Mouse (Mus musculus) kidney, postnatal 14 days (tissue): ENCODE measurements at regions not wholly inside any gene's neighbourhood (a gene's known extent, or its start where the extent isn't known, plus 50 kb on each side); places are given as distances from the start of the nearest gene placed in this dataset.
"Not testable (repeated sequence)": the region's sequence is repeated elsewhere in the genome, so short reads cannot be mapped to it uniquely, and the experiment has no call there.

Experiments
- DNase-seq: peaks from one replicate; pipeline ENCODE4 v3.0.0; 2022; ENCODE audit warnings: mixed read lengths

DNA sequence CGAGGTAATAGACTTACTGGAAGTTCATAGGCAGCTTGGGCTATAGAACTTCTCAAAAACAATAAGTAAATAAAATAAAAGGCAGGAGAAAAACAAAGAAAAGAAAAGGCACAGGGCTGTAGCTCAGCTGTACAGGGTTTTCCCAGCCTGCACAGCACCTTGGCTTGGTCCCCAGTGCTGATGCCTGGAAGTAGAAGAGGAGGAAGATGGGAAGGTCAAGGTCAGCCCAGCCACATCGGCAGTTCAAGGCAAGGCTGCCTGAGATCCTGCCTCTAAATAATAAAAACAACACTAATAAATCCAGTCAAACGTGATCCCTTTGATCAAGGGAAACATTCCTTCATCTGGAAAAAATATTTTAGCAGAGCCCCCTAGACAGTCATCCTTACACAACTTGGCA lies 103.1 kb downstream of the Cenpf start:
- DNase-seq: peak; percentile 17

DNA sequence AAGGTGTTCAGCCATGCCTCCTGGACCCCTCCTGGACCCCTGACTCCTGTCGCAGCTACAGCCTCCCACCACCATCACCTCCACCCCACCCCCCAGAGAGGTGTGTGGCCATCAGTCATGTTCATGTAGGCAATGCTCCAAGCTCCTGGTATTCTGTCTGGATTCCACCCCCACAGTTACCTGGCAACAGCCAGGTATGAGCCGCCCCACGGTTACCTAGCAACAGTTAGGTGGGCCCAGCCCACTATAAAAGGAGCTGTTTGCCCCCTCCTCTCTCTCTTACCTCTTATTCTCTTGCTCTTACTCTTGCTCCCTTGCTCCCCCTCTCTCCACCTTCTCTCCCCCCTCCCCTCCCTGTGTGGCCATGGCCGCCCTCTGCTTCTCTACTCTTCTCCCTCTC lies 106.5 kb downstream of the Cenpf start:
- no peak for DNase-seq

DNA sequence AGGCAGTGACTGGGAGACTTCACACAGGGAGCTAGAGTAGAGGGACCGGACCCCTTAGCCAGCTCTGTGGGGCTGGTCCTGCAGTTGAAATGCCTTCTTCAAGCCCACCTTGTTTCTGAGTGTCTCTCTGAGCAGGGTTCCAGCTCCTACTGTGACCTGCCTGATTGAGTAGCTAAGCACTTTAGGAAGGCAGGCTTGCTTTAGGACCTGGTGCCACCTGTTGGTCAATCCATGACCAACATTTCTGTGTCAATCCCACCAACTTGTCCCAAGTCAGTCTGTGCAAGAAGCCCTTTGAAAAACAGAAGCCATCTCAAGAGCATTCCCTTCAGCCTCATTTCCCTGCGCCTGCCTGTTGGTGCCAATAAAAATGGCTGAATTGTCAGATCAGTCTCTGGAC lies 108.5 kb downstream of the Cenpf start:
- DNase-seq: peak; percentile 65

DNA sequence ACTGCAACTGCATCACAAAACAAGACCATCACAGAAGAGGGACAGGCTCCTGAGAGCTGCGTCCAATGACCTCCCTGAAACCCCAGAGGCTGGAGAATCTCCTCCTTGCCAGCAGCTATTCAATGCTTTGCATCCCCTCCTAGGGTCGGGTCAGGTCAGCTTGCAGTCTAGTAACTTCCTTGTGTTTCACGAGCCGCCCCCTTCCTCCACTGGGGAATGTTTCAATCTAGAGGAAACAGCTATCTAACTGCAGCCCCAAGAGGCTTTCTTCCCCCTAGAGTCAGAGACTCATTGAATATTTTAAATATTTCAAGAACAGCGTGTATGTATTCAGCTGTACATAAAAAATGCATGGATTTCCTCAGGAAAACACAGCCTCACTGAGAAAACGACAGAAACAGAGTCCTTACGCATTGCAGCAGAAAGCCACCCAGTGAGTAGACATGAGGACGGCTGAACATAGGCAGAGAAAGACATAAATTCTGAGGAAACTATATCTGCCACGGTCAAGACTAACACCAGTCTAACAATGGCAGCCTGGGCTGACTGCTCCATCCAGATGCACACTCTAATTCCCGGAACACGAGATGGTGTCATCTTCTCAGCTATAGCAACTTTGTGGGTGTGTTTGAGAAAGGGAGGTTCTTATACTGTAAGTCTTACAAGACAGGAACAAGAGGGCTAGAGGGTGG lies 111.4 kb downstream of the Cenpf start:
- peak; percentile 44 for DNase-seq

DNA sequence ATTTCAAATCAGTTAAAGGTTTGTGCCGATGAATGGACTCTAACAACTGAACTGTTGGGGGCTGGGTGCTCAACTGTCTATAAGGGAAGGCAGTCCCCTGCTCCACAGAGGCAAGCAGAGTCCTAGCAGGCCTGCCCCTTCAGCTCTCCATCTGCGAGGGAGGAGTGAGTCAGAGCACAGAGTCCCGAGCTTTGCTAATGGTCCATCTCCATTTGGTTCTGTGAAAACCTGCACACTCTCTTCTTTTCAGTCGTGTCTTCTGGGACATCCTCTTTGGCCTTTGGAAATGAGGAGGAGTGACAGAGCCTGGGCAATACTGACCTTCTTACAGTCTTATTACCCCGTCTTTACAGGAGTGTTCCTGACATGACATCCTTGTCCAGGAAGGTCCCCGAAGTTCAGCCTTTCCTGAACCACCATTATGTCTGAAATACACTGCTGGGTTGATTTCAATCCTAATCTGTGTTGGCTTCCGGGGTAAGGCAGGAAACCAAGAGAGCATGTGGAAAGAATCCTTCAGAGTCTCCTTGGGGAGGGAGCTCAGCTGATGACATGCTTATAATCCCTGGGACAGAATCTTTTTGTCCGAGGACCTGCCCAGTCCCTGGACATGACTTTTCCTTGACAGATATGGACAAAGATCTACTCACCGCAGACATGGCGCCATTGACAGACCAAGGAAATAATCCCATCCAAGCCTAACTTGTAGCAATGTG lies 112.2 kb downstream of the Cenpf start:
- DNase-seq: no peak

DNA sequence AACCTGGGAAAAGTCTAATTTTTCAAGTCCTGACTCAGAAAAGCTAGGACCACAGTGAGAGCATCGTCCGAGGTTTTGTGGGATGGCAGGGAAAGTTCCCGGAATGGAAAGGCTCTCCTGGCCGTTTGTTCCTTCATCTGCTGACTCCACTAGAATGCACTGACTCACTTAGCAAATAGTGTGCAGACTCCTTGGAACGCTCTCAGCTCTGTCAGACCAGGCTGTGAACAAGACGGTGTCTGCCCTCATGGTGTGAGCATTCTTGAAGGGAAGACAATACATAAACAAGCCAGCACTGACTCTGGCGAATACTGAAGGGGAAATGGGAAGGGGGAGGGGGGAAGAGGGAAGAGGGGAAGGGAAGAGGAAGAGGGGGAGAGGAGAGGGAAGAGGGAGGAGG lies 121.4 kb downstream of the Cenpf start:
- DNase-seq: no peak

DNA sequence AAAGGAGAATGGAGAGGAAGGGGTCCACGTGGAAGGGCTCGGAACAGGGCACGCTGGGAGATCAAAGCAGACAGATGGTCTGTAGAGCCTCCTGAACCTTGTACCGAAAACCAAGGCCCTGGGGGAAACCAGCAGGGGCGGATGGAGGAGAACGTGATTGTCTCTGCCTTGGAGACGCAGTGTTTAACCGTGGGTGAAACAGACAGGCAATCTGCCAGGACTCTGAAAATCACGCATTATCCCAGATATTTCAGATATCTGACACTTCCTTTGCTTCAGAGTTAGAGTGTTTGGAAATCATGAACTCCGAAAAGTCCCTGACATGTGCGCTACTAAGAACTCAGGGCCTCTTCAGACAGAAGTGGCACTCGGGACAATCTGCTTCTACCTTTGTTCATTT lies 126.1 kb downstream of the Cenpf start:
- no peak for DNase-seq

DNA sequence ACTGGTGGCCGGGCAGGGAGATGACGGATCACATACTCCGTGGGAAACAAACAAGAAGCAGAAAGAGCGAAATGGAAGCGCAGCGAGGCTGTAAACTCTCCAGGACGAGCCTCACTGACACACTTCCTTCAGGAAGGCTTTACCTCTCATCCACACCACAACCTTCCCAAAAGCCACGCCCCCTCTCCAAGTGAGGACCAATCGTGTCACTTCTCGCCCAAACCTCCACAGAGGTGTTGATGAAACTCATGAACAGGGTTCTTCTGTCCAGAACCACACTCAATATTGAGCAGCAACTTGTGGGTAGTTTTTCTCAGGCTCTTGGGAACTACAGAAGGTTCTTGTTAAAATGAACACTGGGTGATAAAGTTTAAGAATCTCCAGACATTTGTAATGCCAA lies 127.3 kb downstream of the Cenpf start:
- no peak for DNase-seq

DNA sequence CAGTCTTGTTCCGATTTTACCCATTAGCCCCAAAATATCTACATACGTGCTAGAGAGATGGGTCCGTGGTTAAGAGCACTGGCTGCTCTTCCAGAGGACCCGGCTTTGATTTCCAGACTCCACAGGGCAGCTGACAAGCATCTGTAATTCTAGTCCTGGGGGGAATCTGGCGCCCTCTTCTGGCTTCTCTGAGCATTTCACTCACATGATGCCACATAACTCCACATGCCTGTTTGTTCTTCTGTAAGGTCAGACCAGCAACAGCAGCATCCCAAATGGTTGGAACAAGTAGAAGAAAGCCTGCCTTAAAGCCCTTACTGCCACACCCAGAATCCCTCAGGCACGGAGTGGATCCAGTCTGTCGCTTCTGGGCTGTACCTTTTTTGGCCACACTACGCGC lies 137.0 kb downstream of the Cenpf start:
- no peak for DNase-seq

DNA sequence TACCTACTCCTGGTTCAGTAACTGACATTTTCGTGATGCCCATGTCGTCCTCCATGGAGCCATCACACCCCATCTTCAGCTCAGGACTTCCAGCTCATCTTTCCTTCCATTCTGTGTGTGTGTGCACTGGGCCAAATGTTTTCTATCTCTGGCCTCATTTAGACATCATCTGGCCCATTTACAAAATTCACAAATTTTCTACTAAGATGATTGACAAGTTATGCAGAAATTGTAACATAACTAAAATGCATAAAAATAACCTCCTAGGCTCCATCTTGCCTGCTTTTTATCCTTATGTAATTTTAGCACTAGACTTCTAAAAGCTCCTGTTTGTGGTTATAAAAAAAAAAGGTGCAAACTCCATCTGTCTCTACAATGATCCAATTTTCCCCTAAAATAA lies 130.8 kb upstream of the Kcnk2 start:
- no peak for DNase-seq

DNA sequence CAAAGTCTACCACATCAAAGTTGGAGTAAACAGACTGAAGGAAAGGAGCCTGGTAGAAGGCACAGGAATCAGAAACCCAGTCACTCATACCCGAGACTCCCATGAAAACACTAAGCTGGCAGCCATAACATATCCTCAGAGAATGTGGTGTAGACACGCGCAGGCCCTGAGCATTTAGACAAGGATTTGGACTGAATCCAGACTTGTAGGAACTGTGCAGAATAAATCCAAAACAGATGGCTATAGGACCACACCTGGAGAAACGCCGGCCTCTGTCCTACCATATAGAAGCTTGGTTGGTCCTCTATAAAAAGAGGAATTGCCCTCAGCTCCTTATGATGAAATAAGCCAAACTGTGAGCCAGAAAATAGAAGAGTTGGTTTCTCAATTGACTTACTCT lies 124.3 kb upstream of the Kcnk2 start:
- no peak for DNase-seq

DNA sequence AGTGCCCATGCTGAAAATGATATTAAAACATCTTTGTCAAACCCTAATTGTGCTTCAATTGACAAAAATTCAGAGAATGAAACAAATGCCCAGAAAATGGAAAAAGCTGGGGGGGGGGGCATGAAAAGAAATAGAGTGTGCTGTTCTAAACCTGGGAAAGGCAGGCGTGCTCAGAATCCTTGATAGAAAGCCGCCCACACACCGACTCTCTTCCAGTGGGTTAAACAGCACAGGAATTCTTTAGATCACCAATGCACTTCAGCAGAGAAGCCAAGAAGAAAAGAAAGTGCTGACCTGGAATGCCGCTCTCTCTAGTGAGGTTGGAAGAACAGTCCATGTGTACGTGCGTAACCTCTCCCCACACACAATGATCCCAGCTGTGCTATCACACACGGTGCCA lies 113.4 kb upstream of the Kcnk2 start:
- no peak for DNase-seq

DNA sequence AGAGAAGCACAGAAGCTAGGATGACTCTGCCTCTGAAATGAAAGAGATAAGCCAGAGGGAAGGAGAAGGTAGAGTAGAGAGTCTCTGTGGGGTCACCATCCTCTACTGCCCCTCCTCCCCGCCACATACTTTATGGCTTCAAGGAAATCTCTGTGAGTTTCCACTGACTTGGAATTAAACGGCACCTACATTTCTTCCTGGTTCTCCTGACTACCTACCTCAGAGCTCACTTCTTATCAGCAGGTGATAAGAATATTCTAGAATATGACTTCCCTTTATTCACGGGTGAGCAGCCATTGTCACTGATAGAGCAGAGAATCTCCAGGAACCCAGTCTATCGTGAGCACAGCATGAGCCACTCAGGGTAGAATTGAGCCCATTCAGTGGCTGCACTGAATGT lies 111.3 kb upstream of the Kcnk2 start:
- no peak for DNase-seq

DNA sequence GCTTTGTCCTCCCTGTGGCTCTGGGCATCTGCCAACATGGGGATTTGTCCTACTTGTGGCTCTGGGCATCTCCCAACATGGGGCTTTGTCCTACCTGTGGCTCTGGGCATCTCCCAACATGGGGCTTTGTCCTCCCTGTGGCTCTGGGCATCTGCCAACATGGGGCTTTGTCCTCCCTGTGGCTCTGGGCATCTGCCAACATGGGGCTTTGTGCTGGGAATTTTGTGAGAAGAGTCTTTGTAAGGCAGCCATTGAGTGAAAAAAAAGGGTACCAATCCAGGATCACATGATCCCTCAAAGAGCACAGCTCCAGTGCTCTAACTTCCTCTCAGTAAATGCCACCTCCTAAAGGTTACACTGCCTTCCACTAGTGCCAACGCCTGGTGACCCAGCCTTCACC lies 105.2 kb upstream of the Kcnk2 start:
- not testable (repeated sequence) for DNase-seq

DNA sequence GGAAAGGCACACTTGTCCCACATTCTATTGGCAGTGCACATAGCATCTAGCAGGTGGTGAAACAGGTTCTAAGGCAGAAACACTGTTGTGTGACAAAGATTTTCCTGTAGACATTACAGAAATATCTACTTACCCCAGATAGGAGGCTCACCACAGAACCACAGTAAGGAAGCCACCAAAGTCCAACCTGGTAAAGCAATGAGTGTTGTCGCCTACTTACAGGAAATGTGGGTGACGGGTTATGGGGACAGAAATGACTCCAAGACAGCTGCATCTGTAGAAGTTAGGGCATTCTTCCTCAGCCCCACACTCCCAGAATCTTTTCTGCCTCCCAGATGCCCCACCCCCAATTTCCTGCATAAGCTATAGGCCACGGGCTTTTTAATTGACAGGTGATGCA lies 97.6 kb upstream of the Kcnk2 start:
- no peak for DNase-seq

DNA sequence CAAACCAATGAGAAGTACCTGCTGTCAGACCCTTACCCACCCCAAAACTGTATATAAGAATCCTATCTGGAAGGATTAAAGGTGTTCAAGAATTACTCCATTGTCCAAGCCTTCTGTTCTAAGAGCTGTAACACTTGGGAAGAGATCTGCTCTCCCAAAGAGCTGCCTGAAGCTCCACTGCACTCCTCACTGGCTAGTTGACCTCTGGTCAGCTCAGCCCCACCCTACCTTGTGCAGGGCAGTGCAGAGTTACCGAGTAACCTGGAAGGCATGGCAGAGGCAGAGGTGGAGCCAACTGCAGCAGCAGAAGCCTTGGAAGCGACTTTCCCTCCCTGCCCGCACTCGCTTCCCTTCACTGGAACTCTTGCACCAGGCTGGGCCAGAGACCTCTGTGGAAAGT lies 97.1 kb upstream of the Kcnk2 start:
- DNase-seq: peak; percentile 71

DNA sequence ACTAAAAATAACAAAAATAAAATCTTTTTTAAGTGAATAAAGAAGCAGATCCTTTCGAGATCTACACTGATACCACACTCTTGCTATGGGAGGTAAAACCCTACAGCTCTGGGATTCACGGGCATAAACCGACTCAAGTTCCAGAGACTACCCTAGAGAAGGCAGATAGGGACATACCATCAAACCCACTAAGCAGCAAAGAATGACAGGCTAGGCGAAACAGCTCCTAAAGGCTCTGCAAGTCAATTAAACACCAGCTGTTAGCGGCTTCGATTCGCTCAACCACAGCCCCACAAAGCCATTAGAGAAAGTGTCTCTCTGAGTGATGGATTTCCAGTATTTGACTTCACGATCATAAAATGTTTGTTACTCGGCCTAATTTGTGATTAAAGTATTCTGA lies 95.0 kb upstream of the Kcnk2 start:
- peak; percentile 15 for DNase-seq

DNA sequence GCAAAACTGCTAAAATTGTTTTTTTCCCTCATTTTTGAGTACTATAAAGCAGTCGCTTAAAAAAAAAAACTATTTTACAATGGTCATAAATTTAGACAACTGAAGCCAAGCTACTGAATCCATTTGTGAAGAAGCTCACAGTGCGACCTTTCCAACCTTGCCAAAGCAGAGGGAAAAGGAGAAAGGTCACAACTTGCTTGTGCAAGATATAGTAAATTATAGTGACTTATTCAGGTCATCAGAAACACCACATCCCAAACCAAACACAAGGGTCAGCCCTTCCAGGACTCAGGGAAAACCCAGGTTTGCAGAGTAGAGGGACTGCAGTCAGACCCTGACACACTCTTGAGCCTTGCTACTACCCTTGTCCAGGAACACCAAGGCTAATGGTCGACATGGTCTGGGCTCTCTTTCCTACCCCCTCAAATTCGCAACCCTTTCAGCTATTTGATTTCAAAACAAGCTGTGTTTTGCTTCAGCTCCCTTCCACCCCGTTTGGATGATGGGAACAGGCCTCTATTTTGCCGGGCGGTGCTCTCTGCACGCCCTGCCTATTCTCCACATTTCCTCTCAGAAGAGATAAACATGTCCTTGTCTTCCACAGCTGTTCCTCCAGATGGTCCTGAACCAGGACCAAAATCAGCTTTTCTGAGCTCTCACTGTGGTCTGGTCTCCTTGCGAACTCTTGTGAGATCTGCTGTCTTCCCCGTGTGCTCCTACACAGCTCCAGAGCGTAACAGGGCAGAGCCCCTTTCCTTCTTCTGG lies 93.5 kb upstream of the Kcnk2 start:
- DNase-seq: peak; percentile 53

DNA sequence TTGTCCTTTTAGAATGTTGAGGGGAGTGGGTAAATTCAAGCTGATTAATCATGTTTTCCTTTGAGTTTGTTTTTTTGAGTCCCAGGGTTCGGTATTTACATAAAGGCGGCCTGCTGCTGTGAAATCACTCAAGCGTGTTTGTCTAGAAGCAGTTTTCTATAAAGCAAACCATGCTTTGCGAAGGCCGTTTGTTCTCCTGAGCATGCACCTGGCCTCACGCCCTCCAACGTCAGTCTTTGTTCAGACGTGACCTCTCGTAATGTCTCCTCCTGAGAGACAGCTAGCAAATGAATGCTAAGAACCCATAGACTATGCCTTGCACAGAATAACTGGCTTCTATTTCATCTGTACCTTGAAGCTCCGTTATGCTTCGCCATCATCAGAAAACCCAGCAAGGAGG lies 92.8 kb upstream of the Kcnk2 start:
- DNase-seq: peak; percentile 14

DNA sequence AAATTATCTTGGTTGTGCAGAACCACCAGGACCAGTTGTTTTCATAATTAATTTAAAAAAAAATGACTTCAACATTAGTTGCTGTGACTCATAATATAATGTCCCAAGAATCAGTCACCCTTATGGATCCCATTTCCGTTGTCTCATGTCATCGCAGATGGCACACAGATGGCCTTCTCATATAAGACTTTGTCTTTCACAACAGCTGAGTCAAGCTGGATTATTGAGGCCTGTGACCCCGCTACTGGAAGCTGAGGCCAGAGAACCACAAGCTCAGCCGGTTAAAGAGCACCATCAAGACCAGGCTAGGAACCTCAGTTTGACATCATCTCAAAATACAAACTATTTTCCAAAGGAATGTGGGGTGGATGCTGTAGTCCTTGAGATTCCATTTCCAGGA lies 83.3 kb upstream of the Kcnk2 start:
- DNase-seq: peak; percentile 46

DNA sequence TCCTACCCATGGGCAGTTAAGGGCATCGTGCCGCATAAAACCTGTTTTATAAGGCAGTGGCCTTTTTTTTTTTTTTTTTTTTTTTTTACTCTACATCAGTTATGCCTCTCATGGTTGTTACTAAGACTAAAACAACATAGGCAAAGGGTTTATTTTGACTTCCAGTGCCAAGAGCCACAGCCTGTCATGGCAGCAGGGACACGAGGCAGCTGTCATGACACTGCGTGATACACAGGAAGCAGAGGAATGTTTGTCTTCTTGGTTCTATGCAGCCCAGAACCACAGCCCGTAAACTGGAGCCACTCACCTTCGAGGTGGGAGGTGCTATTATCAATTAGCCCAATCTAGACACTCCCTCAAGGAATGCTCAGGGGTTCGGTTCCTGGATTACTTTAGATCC lies 81.3 kb upstream of the Kcnk2 start:
- DNase-seq: peak; percentile 27

DNA sequence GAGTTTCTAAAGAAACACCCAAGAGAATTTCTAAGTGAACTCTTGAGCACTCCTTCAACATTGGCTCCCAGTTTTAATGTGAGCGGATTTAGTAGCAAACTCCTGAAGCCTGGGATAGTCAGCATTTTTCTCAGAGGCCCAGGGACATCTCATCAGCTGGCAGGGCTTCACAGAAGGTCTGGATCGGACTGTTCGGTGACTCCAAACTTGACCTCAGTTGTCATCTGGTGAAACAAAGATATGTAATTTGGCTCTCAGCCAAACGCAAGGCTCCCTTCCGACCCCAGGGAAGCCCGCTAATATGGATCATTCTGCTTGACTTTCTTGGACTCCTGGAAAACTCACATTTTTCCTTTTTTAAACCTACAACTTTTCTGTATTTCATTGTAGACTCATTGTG lies 76.0 kb upstream of the Kcnk2 start:
- no peak for DNase-seq

DNA sequence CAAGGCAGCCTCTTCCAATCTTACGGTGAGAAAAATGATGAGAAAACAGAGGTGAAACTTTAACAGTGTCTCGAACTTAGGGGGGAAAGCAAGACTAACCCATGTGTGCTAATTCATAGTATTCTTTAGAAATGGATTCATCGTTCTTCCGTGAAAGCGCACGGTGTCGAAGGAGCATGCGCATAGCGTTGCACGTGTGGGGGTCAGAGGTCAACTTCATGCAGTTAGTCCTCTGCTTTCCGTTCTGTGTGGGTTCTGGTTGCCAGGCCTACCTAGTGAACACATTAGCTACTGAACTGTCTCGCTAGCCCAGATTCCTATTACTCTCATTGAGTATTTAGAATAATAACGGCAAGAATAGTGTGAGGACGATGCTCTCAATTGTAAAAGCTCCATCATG lies 74.7 kb upstream of the Kcnk2 start:
- DNase-seq: no peak

DNA sequence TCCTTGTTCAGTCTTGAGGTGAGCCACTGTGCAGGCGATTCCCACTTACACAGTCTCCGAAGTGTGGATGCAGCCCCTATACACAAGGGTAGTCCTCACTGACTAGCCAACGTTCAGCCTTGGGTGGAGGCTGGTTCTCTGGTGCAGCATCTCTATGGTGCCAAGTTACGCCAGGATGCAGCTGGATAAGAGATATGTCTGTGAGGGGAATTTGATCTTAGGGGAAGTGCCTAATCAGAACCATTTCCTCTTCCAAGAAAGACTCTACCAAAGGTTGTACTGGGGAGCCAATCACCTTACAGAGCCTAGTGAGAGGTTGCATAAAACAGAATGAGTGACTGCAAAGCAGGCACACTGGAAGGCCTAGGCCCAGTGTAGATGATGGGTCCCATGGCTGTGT lies 71.0 kb upstream of the Kcnk2 start:
- no peak for DNase-seq
